In the genomic region with DNA sequence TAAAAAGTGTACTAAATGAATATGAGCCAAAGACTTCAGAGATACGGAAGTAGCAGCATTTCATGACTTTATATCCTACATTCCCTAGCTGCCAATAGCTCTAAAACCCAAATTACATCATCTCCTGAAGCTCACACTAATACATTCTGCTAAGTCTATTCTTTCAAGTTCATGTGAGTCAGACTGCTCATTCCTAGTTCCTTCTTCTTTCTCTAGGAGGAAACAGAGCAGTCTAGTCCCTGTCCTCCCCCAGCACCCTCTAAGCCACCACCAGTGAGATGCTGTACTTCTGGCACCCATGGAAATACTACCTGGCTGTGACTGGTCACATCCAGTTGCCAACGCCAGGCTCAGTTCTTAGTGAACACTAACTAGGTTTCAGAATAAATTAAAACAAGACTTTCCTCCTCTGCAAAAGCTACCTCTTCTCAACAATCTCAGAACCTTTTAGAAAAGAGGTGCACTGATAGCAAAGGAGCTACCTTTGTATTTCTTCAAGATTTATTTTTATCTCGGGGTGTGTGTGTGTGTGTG, we compare ENCODE assay signal across 20 mouse cellular contexts. TPM values are rescaled to one million over a fixed set of nuclear protein-coding genes. Genes with fewer than 3 reads are reported as not detected.
A peak's percentile ranks its signal among the peaks of the same experiment; 100 is the strongest.
DNase-seq lines count a peak whose midpoint lies in the region; ATAC-seq and TF ChIP-seq lines count a peak whose summit lies in the region.
"Had no signal": no experiment of that assay in that cellular context is flagged by ENCODE, and none has a peak within 500 bp of the region (broad histone marks: within the 10 kb centered on the region; RNA-seq: fewer than 3 reads in every experiment).

No protein-coding gene starts in this region.

- peaks cover 9% of the 10 kb centered on the region for H3K36me3 ChIP-seq in kidney, adult 2 months (ENCODE audit: control insufficient read depth, insufficient read depth, low read length)
- peaks cover 4% of the 10 kb centered on the region; the same call in 1 of the 2 replicates for H3K36me3 ChIP-seq in liver, embryonic 11.5 days (ENCODE audit: control insufficient read depth, insufficient read depth, low read length)

- TF ChIP-seq CTCF in kidney, adult 2 months (conservative IDR thresholded peaks at IDR 0.05; ENCODE audit: insufficient read depth, insufficient read length, low read depth, low read length), result no peak
- no peak for TF ChIP-seq CTCF in layer of hippocampus, adult 2 months (conservative IDR thresholded peaks at IDR 0.05)

- H3K9ac ChIP-seq in liver, embryonic 11.5 days (ENCODE audit: low read depth, low read length), result no peak overlapping the region
- H3K9ac ChIP-seq: embryonic facial prominence, embryonic 13.5 days; forebrain, embryonic 12.5 days; heart, embryonic 12.5 days; hindbrain, embryonic 14.5 days had no signal

- no peak overlapping the region for H3K4me2 ChIP-seq in liver, embryonic 11.5 days
- H3K4me2 ChIP-seq: embryonic facial prominence, embryonic 13.5 days; forebrain, embryonic 12.5 days; heart, embryonic 12.5 days; hindbrain, embryonic 14.5 days had no signal

- DNase-seq in kidney, adult 2 months, result peak; percentile 59
- DNase-seq in kidney, postnatal 4 days, result no peak
- DNase-seq in kidney, adult 9 months, result peak; percentile 42
- peak; percentile 47 for DNase-seq in kidney, postnatal 14 days
- DNase-seq in right cerebral cortex, postnatal 14 days, result no peak
- no peak for DNase-seq in liver, embryonic 11.5 days (ENCODE audit: low spot score)
- no peak for DNase-seq in layer of hippocampus, adult 2 months (ENCODE audit: low spot score in 2 of 2)
- DNase-seq: adrenal gland, adult 8-10 months; adrenal gland, postnatal 36 days; cerebellum, adult 11 months; cerebellum, adult 8-10 months; cerebellum, postnatal 36 days; gastrocnemius, postnatal 10 days; heart, adult 2 months had no signal

- TF ChIP-seq POLR2A in kidney, adult 2 months (IDR thresholded peaks at IDR 0.05; ENCODE audit: low read depth, low read length), result no peak

- H3K27ac ChIP-seq in kidney, adult 2 months (ENCODE audit: insufficient read depth, low read depth, low read length), result peak overlapping the region; percentile 56; the same call in 1 of the 2 replicates
- H3K27ac ChIP-seq in liver, embryonic 11.5 days (ENCODE audit: low read depth, low read length), result no peak overlapping the region
- H3K27ac ChIP-seq in layer of hippocampus, adult 2 months, result no peak overlapping the region
- H3K27ac ChIP-seq: embryonic facial prominence, embryonic 13.5 days; forebrain, embryonic 12.5 days; heart, adult 2 months; hindbrain, embryonic 10.5 days; hindbrain, embryonic 14.5 days had no signal

- no peak for ATAC-seq in liver, embryonic 11.5 days (replicated peaks; ENCODE audit: low FRiP score)
- ATAC-seq: forebrain, embryonic 16.5 days had no signal

- H3K9me3 ChIP-seq in liver, embryonic 11.5 days (ENCODE audit: control insufficient read depth, low read length), result no peaks in the 10 kb centered on the region
- H3K9me3 ChIP-seq: embryonic facial prominence, embryonic 13.5 days; forebrain, embryonic 12.5 days; heart, embryonic 12.5 days had no signal

- peaks cover 3% of the 10 kb centered on the region; the same call in 1 of the 2 replicates for H3K4me1 ChIP-seq in kidney, adult 2 months (ENCODE audit: control insufficient read depth, insufficient read depth, low read length)
- no peaks in the 10 kb centered on the region for H3K4me1 ChIP-seq in liver, embryonic 11.5 days (replicated peaks; ENCODE audit: control insufficient read depth, insufficient read depth, low read length)
- H3K4me1 ChIP-seq: embryonic facial prominence, embryonic 13.5 days; forebrain, embryonic 12.5 days; heart, embryonic 12.5 days; hindbrain, embryonic 10.5 days had no signal

- 43% methylated on average over 3 of the region's 3 CpGs for WGBS in kidney, adult 2 months
- WGBS in liver, embryonic 11.5 days, result 81% methylated on average over 3 of the region's 3 CpGs

- no peak overlapping the region for H3K4me3 ChIP-seq in kidney, adult 2 months (ENCODE audit: insufficient read depth, low read depth, low read length)
- H3K4me3 ChIP-seq in liver, embryonic 11.5 days (ENCODE audit: low read depth, low read length), result no peak overlapping the region
- no peak overlapping the region for H3K4me3 ChIP-seq in layer of hippocampus, adult 2 months
- H3K4me3 ChIP-seq: embryonic facial prominence, embryonic 13.5 days; forebrain, embryonic 12.5 days; heart, adult 2 months; heart, embryonic 12.5 days; hindbrain, embryonic 10.5 days had no signal

- no peaks in the 10 kb centered on the region for H3K27me3 ChIP-seq in kidney, adult 2 months (replicated peaks; ENCODE audit: control insufficient read depth, insufficient read depth, low read length)
- no peaks in the 10 kb centered on the region for H3K27me3 ChIP-seq in liver, embryonic 11.5 days (replicated peaks; ENCODE audit: control insufficient read depth, insufficient read depth, low read length)
- H3K27me3 ChIP-seq: embryonic facial prominence, embryonic 13.5 days; forebrain, embryonic 12.5 days; heart, embryonic 12.5 days had no signal

RNA-seq across cellular contexts. Expression of gene Limk2, which starts 18.8 kb away (rescaled TPM):
- polyA plus RNA-seq in kidney, adult 2 months (2012; rRNA removed), result 41.3 and 48.7 TPM in 2 replicates
- polyA plus RNA-seq in liver, embryonic 11.5 days (2014; fragmentation: Nextera tagmentation; extraction: Ambion mirVana), result 37.4 and 37.7 TPM in 2 replicates
- total RNA-seq in layer of hippocampus, adult 2 months (2021), result 100 to 1,000 TPM in 1 of 2 experiments, 10 to 100 TPM in 1; 97.6 to 117 TPM

RNA-seq across cellular contexts. Expression of gene Rnf185, which starts 24.4 kb away (rescaled TPM):
- polyA plus RNA-seq in kidney, adult 2 months (2012; rRNA removed), result 48.9 and 49.4 TPM in 2 replicates
- 20.6 and 22.2 TPM in 2 replicates for polyA plus RNA-seq in liver, embryonic 11.5 days (2014; fragmentation: Nextera tagmentation; extraction: Ambion mirVana)
- total RNA-seq in layer of hippocampus, adult 2 months (2021), result 10 to 100 TPM; 26.6 to 29.1 TPM

Comparison
In these comparisons a context has a peak if more than half of its experiments do, and no peak if none do; other contexts are left out.
1. DNase-seq: peak in kidney, adult 2 months (single experiment), kidney, adult 9 months (single experiment) and kidney, postnatal 14 days (single experiment); none in kidney, postnatal 4 days (0 of 2), right cerebral cortex, postnatal 14 days (single experiment), liver, embryonic 11.5 days (single experiment) and layer of hippocampus, adult 2 months (0 of 2).